Mouse (Mus musculus) heart, adult 2 months (tissue): ENCODE data around the gene Nppc.

Source experiments
- CTCF ChIP-seq: fragments of 200-600 bp; IDR thresholded peaks from 2 replicates; pipeline ENCODE4 v1.8.1; 2022; ENCODE audit warnings: antibody characterized with exemption, mild to moderate bottlenecking, moderate library complexity
- EP300 ChIP-seq: fragments of 200-500 bp; IDR thresholded peaks from 2 replicates; pipeline ENCODE4 v1.6.1; 2011; ENCODE audit warnings: low read depth, low read length, control low read depth; ENCODE audit not compliant: insufficient read depth
- POLR2A ChIP-seq: fragments of 200-500 bp; IDR thresholded peaks from 2 replicates; pipeline ENCODE4 v1.6.1; 2011; ENCODE audit warnings: mild to moderate bottlenecking, low read depth, low read length, control low read depth; ENCODE audit not compliant: insufficient read depth

GRCm38 (mm10) chr1:86674385-86674784, 4.0 kb upstream of the Nppc start:
- TF ChIP-seq EP300: no peak
- no peak for TF ChIP-seq CTCF
- TF ChIP-seq POLR2A: no peak
